Mouse (Mus musculus) forebrain, embryonic 15.5 days (tissue): ENCODE measurements around the gene Ifi214. TPM values are rescaled to one million over a fixed set of nuclear protein-coding genes. Genes with fewer than 3 reads are reported as not detected.
"Not testable (repeated sequence)": the region's sequence is repeated elsewhere in the genome, so short reads cannot be mapped to it uniquely, and the experiment has no call there.

Experiments
- ATAC-seq: fragments of 200-750 bp; cut with Nextera tagmentation; replicated peaks from 2 replicates; pipeline ENCODE4 v1.8.0; 2017; ENCODE audit warnings: mild to moderate bottlenecking, moderate TSS enrichment, moderate library complexity
- H3K27ac ChIP-seq: fragments of 300-500 bp; sonication (generic); replicated peaks from 2 replicates; pipeline ENCODE4 v1.5.1; 2015; ENCODE audit warnings: mild to moderate bottlenecking, inconsistent platforms
- H3K27me3 ChIP-seq: fragments of 300-500 bp; sonication (generic); 2 replicates; pipeline ENCODE4 v1.6.1; 2015; ENCODE audit warnings: inconsistent platforms
- H3K36me3 ChIP-seq: fragments of 300-500 bp; sonication (generic); 2 replicates; pipeline ENCODE4 v1.6.1; 2015; ENCODE audit warnings: mild to moderate bottlenecking, inconsistent platforms
- H3K4me1 ChIP-seq: fragments of 300-500 bp; sonication (generic); 2 replicates; pipeline ENCODE4 v1.6.1; 2015; ENCODE audit warnings: inconsistent platforms
- H3K4me2 ChIP-seq: fragments of 300-500 bp; sonication (generic); replicated peaks from 2 replicates; pipeline ENCODE4 v1.6.1; 2015; ENCODE audit warnings: mild to moderate bottlenecking, inconsistent platforms
- H3K4me3 ChIP-seq: fragments of 300-500 bp; sonication (generic); 2 replicates; pipeline ENCODE4 v1.5.1; 2015; ENCODE audit warnings: mild to moderate bottlenecking, inconsistent platforms
- H3K9ac ChIP-seq: fragments of 300-500 bp; sonication (generic); replicated peaks from 2 replicates; pipeline ENCODE4 v1.6.1; 2015; ENCODE audit warnings: mild to moderate bottlenecking, inconsistent platforms
- H3K9me3 ChIP-seq: fragments of 300-500 bp; sonication (generic); 2 replicates; pipeline ENCODE4 v1.6.1; 2016; ENCODE audit warnings: inconsistent platforms
- WGBS: fragments of 180-500 bp; shearing (Covaris S2); methylation state at CpG from one replicate; pipeline ENCODE4 v1.1.7; 2015; ENCODE audit warnings: mixed read lengths; 5-methylcytosine and 5-hydroxymethylcytosine counted together
- polyA plus RNA-seq: library from polyadenylated mRNA; unstranded; fragments of >200 nt; fragmentation: Nextera tagmentation; extraction: Ambion mirVana; gene quantifications from 2 replicates; pipeline ENCODE4 v1.2.1, GENCODE M21; 2015

Gene Ifi214
- polyA plus RNA-seq = not detected in 2 replicates

GRCm38 (mm10) chr1:173535791-173536190 lies at the start of gene Ifi214:
Gene Ifi214, minus strand, starts transcription at chr1:173535957.
- H3K4me2 ChIP-seq, H3K27ac ChIP-seq, H3K27me3 ChIP-seq, H3K4me3 ChIP-seq, H3K9me3 ChIP-seq, H3K36me3 ChIP-seq, H3K4me1 ChIP-seq, H3K9ac ChIP-seq, ATAC-seq: not testable (repeated sequence)
- 90% methylated on average over 3 of the region's 3 CpGs for WGBS

DNA sequence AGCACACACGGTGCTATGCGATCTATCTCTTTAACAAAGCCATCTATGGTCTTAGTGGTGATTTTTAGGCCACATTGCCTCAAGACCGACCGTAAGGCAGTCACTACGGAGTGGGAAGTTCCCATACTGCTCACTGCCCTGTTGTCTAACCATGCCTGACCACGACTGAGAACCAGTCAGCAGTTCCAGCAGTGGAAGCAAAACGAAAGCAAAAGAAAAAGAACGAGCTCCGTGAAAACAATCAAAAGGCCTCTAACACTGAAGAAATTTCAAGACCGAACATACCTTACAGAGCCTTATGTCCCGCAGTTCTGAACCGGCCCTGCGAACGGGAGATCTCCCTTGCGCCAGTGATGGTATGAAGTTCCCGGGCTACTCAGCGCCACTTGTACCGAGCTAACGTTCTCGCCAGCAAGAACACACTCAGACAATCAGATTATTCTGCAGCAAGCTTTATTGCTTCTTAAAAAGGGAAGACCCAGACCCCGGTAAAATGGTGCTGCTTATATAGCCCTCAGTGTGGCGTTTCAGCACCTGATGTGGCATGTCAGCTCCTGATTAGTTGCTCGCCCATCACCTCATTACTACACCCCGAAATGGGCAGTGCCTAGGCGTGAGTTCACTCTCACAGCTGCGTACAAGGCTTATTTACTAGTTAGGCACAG lies 44.3 kb upstream of the Ifi214 start:
- H3K9me3 ChIP-seq = peaks cover 15% of the 10 kb centered on the region
- no peak overlapping the region for H3K4me3 ChIP-seq
- H3K4me1 ChIP-seq = no peaks in the 10 kb centered on the region

DNA sequence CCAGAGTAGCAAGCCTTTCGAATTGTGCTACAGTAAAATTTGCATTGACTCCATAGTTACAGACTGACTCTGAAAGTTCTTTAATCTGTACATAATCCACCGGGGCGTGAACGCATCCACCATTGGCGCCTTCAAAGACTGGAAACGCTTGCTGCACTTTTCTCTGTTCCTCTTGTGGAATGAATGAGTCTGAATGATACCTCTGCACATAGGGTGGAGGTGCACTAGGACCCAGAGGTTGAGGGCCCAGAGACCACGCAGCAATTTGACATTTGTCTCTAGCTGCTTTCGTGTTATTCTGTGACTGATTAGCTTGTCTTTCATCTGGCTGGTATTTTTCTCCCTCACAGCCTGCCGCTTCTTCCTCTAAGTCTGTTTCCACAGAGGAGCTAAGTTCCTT lies 43.3 kb upstream of the Ifi214 start:
- H3K27me3 ChIP-seq = no peaks in the 10 kb centered on the region
- H3K27ac ChIP-seq = no peak overlapping the region
- peaks cover 15% of the 10 kb centered on the region for H3K9me3 ChIP-seq
- no peak overlapping the region for H3K4me2 ChIP-seq
- H3K4me1 ChIP-seq = no peaks in the 10 kb centered on the region
- no peaks in the 10 kb centered on the region for H3K36me3 ChIP-seq
- WGBS = 92% methylated on average over 9 of the region's 9 CpGs
- no peak overlapping the region for H3K4me3 ChIP-seq
- ATAC-seq = no peak
- no peak overlapping the region for H3K9ac ChIP-seq

More for the DNA sequence above, 44.3 kb upstream of the Ifi214 start:
- Histone ChIP-seq H3K36me3 (no peaks in the 10 kb centered on the region), H3K9ac (no peak overlapping the region), H3K27ac (no peak overlapping the region), H3K4me2 (no peak overlapping the region), H3K27me3 (no peaks in the 10 kb centered on the region)
- 95% methylated on average over 26 of the region's 26 CpGs for WGBS
- no peak for ATAC-seq

DNA sequence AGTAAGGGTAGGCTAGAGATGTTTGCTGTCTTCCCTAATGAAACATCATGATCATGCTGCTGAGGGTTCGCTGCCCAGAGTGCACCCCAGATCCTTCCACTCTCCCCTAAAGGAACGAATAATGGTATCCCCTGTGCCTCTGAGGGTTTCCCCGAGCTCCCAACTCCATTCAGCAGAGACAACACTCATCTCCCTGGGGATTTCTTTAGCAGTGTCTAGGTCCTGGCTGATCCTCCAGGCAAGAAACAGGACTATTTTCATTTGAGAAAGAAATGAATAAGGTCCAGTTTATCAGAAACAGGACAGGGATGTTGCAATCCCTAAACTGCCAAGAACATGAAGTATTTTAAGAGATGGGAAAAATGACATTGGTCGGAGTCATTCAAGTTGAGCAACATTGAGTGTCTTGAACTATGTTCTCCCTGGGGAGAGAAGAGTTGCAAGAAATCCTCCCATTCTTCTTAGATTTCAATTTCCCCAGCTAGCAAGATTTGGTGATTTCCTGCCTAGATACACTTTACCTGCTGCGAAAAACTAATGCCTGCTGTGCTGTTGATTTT lies 14.8 kb upstream of the Ifi214 start:
- H3K9ac ChIP-seq, H3K27me3 ChIP-seq, H3K9me3 ChIP-seq, H3K4me1 ChIP-seq, H3K36me3 ChIP-seq, ATAC-seq, H3K27ac ChIP-seq, H3K4me3 ChIP-seq, H3K4me2 ChIP-seq: not testable (repeated sequence)
- WGBS = 80% methylated on average over 5 of the region's 5 CpGs

GRCm38 (mm10) chr1:173548798-173549197 lies 13.0 kb upstream of the Ifi214 start:
- not testable (repeated sequence) for H3K9ac ChIP-seq, H3K36me3 ChIP-seq, H3K9me3 ChIP-seq, H3K27me3 ChIP-seq, H3K27ac ChIP-seq, H3K4me1 ChIP-seq, H3K4me2 ChIP-seq, H3K4me3 ChIP-seq, ATAC-seq
- 94% methylated on average over 3 of the region's 3 CpGs for WGBS

- H3K9ac ChIP-seq = no peak overlapping the region
- H3K36me3 ChIP-seq = no peaks in the 10 kb centered on the region
- H3K9me3 ChIP-seq = no peaks in the 10 kb centered on the region
- H3K27me3 ChIP-seq = no peaks in the 10 kb centered on the region
- no peaks in the 10 kb centered on the region for H3K4me1 ChIP-seq
- H3K27ac ChIP-seq = no peak overlapping the region
- no peak for ATAC-seq
- no peak overlapping the region for H3K4me2 ChIP-seq
- H3K4me3 ChIP-seq = no peak overlapping the region
Measured at GRCm38 (mm10) chr1:173521452-173521851, 14.3 kb downstream of the Ifi214 start.

GRCm38 (mm10) chr1:173510595-173510994 lies 25.2 kb downstream of the Ifi214 start:
- H3K4me2 ChIP-seq, ATAC-seq, H3K27me3 ChIP-seq, H3K36me3 ChIP-seq, H3K27ac ChIP-seq, H3K9me3 ChIP-seq, H3K4me1 ChIP-seq, H3K9ac ChIP-seq, H3K4me3 ChIP-seq: not testable (repeated sequence)
- WGBS = 97% methylated on average over 2 of the region's 2 CpGs

- H3K36me3 ChIP-seq, H3K9me3 ChIP-seq, H3K4me3 ChIP-seq, H3K9ac ChIP-seq, H3K4me2 ChIP-seq, H3K4me1 ChIP-seq, H3K27me3 ChIP-seq, ATAC-seq, H3K27ac ChIP-seq: not testable (repeated sequence)
Measured at GRCm38 (mm10) chr1:173491483-173491882, 44.3 kb downstream of the Ifi214 start.

DNA sequence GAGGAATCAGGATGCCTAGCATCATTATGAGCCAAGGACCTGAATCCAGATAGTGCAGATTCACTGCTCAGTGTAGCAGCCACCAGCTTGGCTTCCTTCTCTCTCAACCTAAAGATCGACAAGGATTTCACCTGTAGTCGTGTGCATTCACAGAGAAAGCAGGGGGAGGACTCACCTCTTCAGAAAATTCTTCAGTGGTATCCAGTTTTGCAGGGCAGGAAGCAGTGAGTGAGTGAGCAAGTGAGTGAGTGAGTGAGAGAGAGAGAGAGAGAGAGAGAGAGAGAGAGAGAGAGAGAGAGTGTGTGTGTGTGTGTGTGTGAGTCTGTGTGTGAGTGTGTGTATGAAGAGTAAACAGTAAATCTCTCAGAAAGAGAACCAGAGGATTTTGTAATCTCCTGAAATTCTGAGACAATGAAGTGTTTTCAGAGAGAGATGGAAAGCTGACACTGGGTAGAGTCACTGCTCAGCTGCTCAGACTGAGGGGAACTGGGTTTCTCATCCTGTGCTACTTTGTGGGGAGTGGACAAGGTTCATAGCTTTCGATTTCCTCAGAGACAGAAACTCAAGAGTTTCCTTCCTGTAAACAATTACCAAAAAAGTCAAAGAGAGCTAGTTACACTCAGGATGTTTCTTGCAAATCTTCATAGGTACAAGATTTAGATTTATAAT lies 44.8 kb downstream of the Ifi214 start, which contains the start of gene Ifi206:
Gene Ifi206 (minus strand): TSS at position 230 of the 669 bp plus-strand sequence.
- not testable (repeated sequence) for H3K4me3 ChIP-seq, H3K9me3 ChIP-seq, H3K4me2 ChIP-seq, H3K4me1 ChIP-seq, H3K36me3 ChIP-seq, H3K27me3 ChIP-seq, H3K27ac ChIP-seq, H3K9ac ChIP-seq, ATAC-seq
- 84% methylated on average over 3 of the region's 3 CpGs for WGBS

GRCm38 (mm10) chr1:173481182-173481574 lies 54.6 kb downstream of the Ifi214 start:
- 88% methylated on average over 3 of the region's 3 CpGs for WGBS
- H3K9me3 ChIP-seq, H3K9ac ChIP-seq, H3K4me3 ChIP-seq, H3K27ac ChIP-seq, H3K27me3 ChIP-seq, H3K4me2 ChIP-seq, H3K4me1 ChIP-seq, H3K36me3 ChIP-seq, ATAC-seq: not testable (repeated sequence)

GRCm38 (mm10) chr1:173480399-173481181 lies 55.2 kb downstream of the Ifi214 start:
- not testable (repeated sequence) for H3K4me1 ChIP-seq, H3K27ac ChIP-seq, H3K36me3 ChIP-seq, ATAC-seq, H3K9ac ChIP-seq, H3K4me2 ChIP-seq, H3K4me3 ChIP-seq, H3K27me3 ChIP-seq, H3K9me3 ChIP-seq
- 91% methylated on average over 5 of the region's 5 CpGs for WGBS
